Mouse (Mus musculus): Measurements from ENCODE around the gene Taf5. TPM values are rescaled to one million over a fixed set of nuclear protein-coding genes. Genes with fewer than 3 reads are reported as not detected.

Gene Taf5
- 5.3 and 6.0 TPM in 2 replicates for polyA plus RNA-seq (2015; fragmentation: Nextera tagmentation; extraction: Ambion mirVana)

GRCm38 (mm10) chr19:47067096-47067882, at the start of gene Taf5:
TSS of gene Taf5 (plus strand) at chr19:47067746.

GRCm38 (mm10) chr19:47050271-47051032, 17.1 kb upstream of the Taf5 start, which contains the start of gene Pcgf6:
TSS of gene Pcgf6 (minus strand) at chr19:47050906.

GRCm38 (mm10) chr19:47090550-47091156, 23.1 kb downstream of the Taf5 start, which contains the start of the genes Usmg5 and Pdcd11:
TSS of gene Usmg5 (minus strand) at chr19:47090647.
TSS of gene Pdcd11 (plus strand) at chr19:47090768.

Other genes with a start within 250 kb of the Taf5 start
- not detected in 2 replicates for gene Ina, start 53.0 kb upstream of the Taf5 start, polyA plus RNA-seq (2015; fragmentation: Nextera tagmentation; extraction: Ambion mirVana)
- gene Nt5c2, start 52.6 kb upstream of the Taf5 start, polyA plus RNA-seq (2015; fragmentation: Nextera tagmentation; extraction: Ambion mirVana) = 72.4 and 77.8 TPM in 2 replicates
- gene Pcgf6, start 16.8 kb upstream of the Taf5 start, polyA plus RNA-seq (2015; fragmentation: Nextera tagmentation; extraction: Ambion mirVana) = 10.7 and 11.0 TPM in 2 replicates
- gene Usmg5, start 22.9 kb downstream of the Taf5 start, polyA plus RNA-seq (2015; fragmentation: Nextera tagmentation; extraction: Ambion mirVana) = 862 and 952 TPM in 2 replicates
- 7.0 and 7.4 TPM in 2 replicates for gene Pdcd11, start 23.0 kb downstream of the Taf5 start, polyA plus RNA-seq (2015; fragmentation: Nextera tagmentation; extraction: Ambion mirVana)
- gene Calhm2, start 70.5 kb downstream of the Taf5 start, polyA plus RNA-seq (2015; fragmentation: Nextera tagmentation; extraction: Ambion mirVana) = 4.7 and 5.6 TPM in 2 replicates
- gene Calhm1, start 76.5 kb downstream of the Taf5 start, polyA plus RNA-seq (2015; fragmentation: Nextera tagmentation; extraction: Ambion mirVana) = not detected in 2 replicates
- not detected in 2 replicates for gene Calhm3, start 90.0 kb downstream of the Taf5 start, polyA plus RNA-seq (2015; fragmentation: Nextera tagmentation; extraction: Ambion mirVana)
- gene Neurl1a, start 111.1 kb downstream of the Taf5 start, polyA plus RNA-seq (2015; fragmentation: Nextera tagmentation; extraction: Ambion mirVana) = 0.96 and 1.4 TPM in 2 replicates

Data from spleen, postnatal 0 days (tissue).